Mouse (Mus musculus) kidney, postnatal 14 days (tissue): ENCODE data around the gene Ilf2.

Experiments
- DNase-seq: peaks from one replicate; pipeline ENCODE4 v3.0.0; 2022; ENCODE audit warnings: mixed read lengths

Gene Ilf2

GRCm38 (mm10) chr3:90475831-90476611, at the start of gene Ilf2:
Ilf2 (plus strand) TSS chr3:90476126.
- peak; percentile 97 for DNase-seq

- peak; percentile 44 for DNase-seq
These were observed 48.4 kb upstream of the Ilf2 start for GRCm38 (mm10) chr3:90427574-90427973.

GRCm38 (mm10) chr3:90428186-90428585, 47.7 kb upstream of the Ilf2 start:
- no peak for DNase-seq

GRCm38 (mm10) chr3:90429576-90429975, 46.4 kb upstream of the Ilf2 start:
- DNase-seq, result peak; percentile 57

- DNase-seq, result no peak
These were observed 43.6 kb upstream of the Ilf2 start for GRCm38 (mm10) chr3:90432348-90432747.

- peak; percentile 62 for DNase-seq
These were observed 43.1 kb upstream of the Ilf2 start for GRCm38 (mm10) chr3:90432811-90433219.

GRCm38 (mm10) chr3:90433381-90434020, 42.4 kb upstream of the Ilf2 start, which contains the start of gene Ints3:
Ints3 (minus strand) TSS chr3:90433622.
- DNase-seq, result peak; percentile 100

- DNase-seq, result peak; percentile 79
These were observed 41.7 kb upstream of the Ilf2 start for GRCm38 (mm10) chr3:90434073-90434730.

GRCm38 (mm10) chr3:90437131-90437530, 38.8 kb upstream of the Ilf2 start:
- no peak for DNase-seq

- DNase-seq, result no peak
These were observed 35.2 kb upstream of the Ilf2 start for GRCm38 (mm10) chr3:90440756-90441155.

GRCm38 (mm10) chr3:90443977-90444376, 31.9 kb upstream of the Ilf2 start:
- no peak for DNase-seq

GRCm38 (mm10) chr3:90445417-90446200, 30.3 kb upstream of the Ilf2 start:
- DNase-seq, result no peak

- DNase-seq, result peak; percentile 95
These were observed 29.4 kb upstream of the Ilf2 start for GRCm38 (mm10) chr3:90446389-90447122.

GRCm38 (mm10) chr3:90447123-90447494, 28.8 kb upstream of the Ilf2 start:
- peak; percentile 66 for DNase-seq

GRCm38 (mm10) chr3:90448626-90449025, 27.3 kb upstream of the Ilf2 start:
- peak; percentile 52 for DNase-seq

GRCm38 (mm10) chr3:90450874-90451273, 25.1 kb upstream of the Ilf2 start:
- DNase-seq, result no peak

- DNase-seq, result no peak
These were observed 24.4 kb upstream of the Ilf2 start for GRCm38 (mm10) chr3:90451396-90452095.

GRCm38 (mm10) chr3:90454931-90455330, 21.0 kb upstream of the Ilf2 start:
- no peak for DNase-seq

GRCm38 (mm10) chr3:90459727-90460126, 16.2 kb upstream of the Ilf2 start:
- DNase-seq, result no peak

- no peak for DNase-seq
These were observed 15.6 kb upstream of the Ilf2 start for GRCm38 (mm10) chr3:90460315-90460714.

GRCm38 (mm10) chr3:90461935-90462334, 14.0 kb upstream of the Ilf2 start:
- DNase-seq, result no peak

GRCm38 (mm10) chr3:90462579-90462978, 13.3 kb upstream of the Ilf2 start:
- DNase-seq, result no peak
